Mouse (Mus musculus) hindbrain, postnatal 0 days (tissue): ENCODE data around the gene Zfp618. TPM values are rescaled to one million over a fixed set of nuclear protein-coding genes. Genes with fewer than 3 reads are reported as not detected.

Experiments used
- ATAC-seq: fragments of 200-750 bp; cut with Nextera tagmentation; 2 replicates; pipeline ENCODE4 v1.8.0; 2017; ENCODE audit warnings: mild to moderate bottlenecking, moderate TSS enrichment, moderate library complexity
- DNase-seq: peaks from one replicate; pipeline ENCODE4 v3.0.0-alpha.2; 2015; ENCODE audit warnings: low spot score
- H3K27ac ChIP-seq: fragments of 300-500 bp; sonication (generic); 2 replicates; pipeline ENCODE4 v1.5.1; 2014; ENCODE audit warnings: mild to moderate bottlenecking
- H3K27me3 ChIP-seq: fragments of 300-500 bp; sonication (generic); 2 replicates; pipeline ENCODE4 v1.6.1; 2014; ENCODE audit warnings: low read length, mixed read lengths; ENCODE audit not compliant: insufficient read depth
- H3K36me3 ChIP-seq: fragments of 300-500 bp; sonication (generic); 2 replicates; pipeline ENCODE4 v1.6.1; 2014; ENCODE audit warnings: low read length, mixed read lengths; ENCODE audit not compliant: insufficient read depth
- H3K4me1 ChIP-seq: fragments of 300-500 bp; sonication (generic); 2 replicates; pipeline ENCODE4 v1.6.1; 2014; ENCODE audit warnings: antibody characterized with exemption, low read length, mixed read lengths; ENCODE audit not compliant: insufficient read depth
- H3K4me2 ChIP-seq: fragments of 300-500 bp; sonication (generic); 2 replicates; pipeline ENCODE4 v1.6.1; 2014; ENCODE audit warnings: low read depth, mild to moderate bottlenecking, low read length, moderate library complexity, mixed read lengths
- H3K4me3 ChIP-seq: fragments of 300-500 bp; sonication (generic); 2 replicates; pipeline ENCODE4 v1.5.1; 2014; ENCODE audit warnings: low read length
- H3K9ac ChIP-seq: fragments of 300-500 bp; sonication (generic); replicated peaks from 2 replicates; pipeline ENCODE4 v1.6.1; 2014; ENCODE audit warnings: mild to moderate bottlenecking, low read length, moderate library complexity, mixed read lengths
- H3K9me3 ChIP-seq: fragments of 300-500 bp; sonication (generic); 2 replicates; pipeline ENCODE4 v1.6.1; 2016; ENCODE audit warnings: low read length, mixed read lengths
- CTCF ChIP-seq: IDR thresholded peaks from 2 replicates; pipeline ENCODE4 v1.5.1; 2016; ENCODE audit warnings: antibody characterized with exemption, control low read depth, low read depth
- WGBS: fragments of 180-500 bp; shearing (Covaris S2); extraction: QIAGEN DNeasy Blood & Tissue Kit; methylation state at CpG from one replicate; pipeline ENCODE4 v1.1.7; 2014; 5-methylcytosine and 5-hydroxymethylcytosine counted together
- polyA plus RNA-seq: library from polyadenylated mRNA; unstranded; fragments of >200 nt; fragmentation: Nextera tagmentation; extraction: Ambion mirVana; gene quantifications from 2 replicates; pipeline ENCODE4 v1.2.1, GENCODE M21; 2015
- total RNA-seq: library from RNA; depleted of rRNA; stranded (reverse); fragments of >200 nt; gene quantifications from 2 replicates; pipeline ENCODE4 v1.2.3, GENCODE M21; 2014

Gene Zfp618
- total and polyA plus RNA-seq, 2 experiments from 2014 or later = 16.2 to 26.8 TPM

DNA sequence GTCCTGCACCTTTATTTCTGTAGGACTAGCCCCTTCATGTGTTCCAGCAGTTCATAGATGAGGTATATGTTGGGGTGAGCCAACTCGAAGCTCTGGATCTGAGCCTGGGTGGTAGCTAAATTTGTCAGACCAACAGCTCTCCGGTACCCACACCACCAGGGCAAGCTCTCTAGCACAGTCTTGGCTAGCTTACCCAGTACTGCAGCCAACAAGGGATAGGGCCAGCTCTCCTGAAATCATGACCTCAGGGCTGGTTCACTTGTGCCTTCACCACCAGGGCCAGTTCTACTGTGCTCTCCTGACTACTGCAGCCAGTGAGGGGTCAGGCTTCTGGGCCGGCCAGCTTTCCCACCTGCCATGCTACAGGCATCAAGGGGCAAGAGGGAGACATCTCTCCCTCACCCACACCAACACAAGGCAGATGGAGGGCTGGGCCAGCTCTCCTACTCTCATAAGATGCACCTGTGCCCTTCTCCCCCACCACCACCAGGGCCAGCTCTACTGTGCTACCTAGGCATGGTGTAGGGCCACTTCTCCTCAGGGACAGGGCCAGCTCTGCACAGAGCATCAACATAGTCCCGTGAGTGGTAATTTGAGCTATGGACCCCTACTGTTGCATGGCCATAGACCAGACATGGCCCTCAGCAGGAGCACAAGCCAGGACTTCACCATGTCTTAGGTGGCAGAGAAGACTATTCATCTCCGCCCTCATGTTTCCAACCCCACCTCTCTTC, 164.7 kb downstream of the Zfp618 start:
- H3K4me3 ChIP-seq = no peak overlapping the region
- TF ChIP-seq CTCF = no peak
- 82% methylated on average over 5 of the region's 5 CpGs for WGBS
- ATAC-seq = no peak
- no peak overlapping the region for H3K4me2 ChIP-seq
- H3K9me3 ChIP-seq = no peaks in the 10 kb centered on the region
- H3K27ac ChIP-seq = no peak overlapping the region
- no peaks in the 10 kb centered on the region for H3K27me3 ChIP-seq
- H3K9ac ChIP-seq = no peak overlapping the region
- peaks cover 14% of the 10 kb centered on the region; the same call in 1 of the 2 replicates for H3K36me3 ChIP-seq
- no peak for DNase-seq
- H3K4me1 ChIP-seq = no peaks in the 10 kb centered on the region

DNA sequence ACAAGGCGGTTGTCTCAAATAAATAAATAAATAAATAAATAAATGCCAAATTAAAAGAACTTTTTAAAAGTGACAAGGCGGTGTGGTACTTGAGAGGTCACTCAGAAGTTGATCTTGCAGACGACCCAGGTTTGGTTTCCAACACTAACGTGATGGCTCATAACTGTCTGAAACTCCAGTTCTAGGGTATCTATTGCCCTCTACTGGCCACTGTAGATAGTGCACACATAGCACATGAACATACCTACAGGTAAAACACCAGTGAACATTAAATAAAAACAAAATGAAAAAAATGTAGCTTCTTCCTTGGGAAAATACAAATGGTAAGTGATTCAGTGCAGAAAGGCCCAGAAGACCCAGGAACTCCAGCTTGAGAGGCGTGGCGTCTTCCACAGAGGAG, 181.9 kb downstream of the Zfp618 start:
- no peak for ATAC-seq

DNA sequence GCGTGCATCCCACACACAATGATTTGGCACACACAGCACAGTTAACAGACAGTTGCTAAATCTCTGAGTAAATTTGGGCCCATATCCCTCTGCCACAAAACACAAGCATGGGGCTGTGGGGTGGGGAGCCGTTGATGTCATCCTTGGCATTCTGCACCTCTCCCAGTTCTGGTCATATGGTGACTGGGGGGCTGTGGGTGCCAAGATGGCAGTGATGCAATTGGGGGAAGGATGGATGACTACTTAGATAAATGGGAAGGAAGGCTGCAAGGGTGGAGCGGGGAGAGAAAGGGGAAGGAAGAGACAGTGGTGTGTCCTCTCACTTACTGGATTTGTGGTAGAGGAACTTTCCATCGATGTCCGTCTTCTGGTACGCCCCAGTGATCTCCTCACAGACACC, 185.8 kb downstream of the Zfp618 start:
- Histone ChIP-seq H3K9ac (no peak overlapping the region), H3K4me3 (no peak overlapping the region), H3K4me2 (no peak overlapping the region), H3K27ac (no peak overlapping the region), H3K36me3 (no peaks in the 10 kb centered on the region), H3K4me1 (no peaks in the 10 kb centered on the region), H3K27me3 (no peaks in the 10 kb centered on the region), H3K9me3 (no peaks in the 10 kb centered on the region)
- no peak for ATAC-seq
- WGBS = 84% methylated on average over 6 of the region's 6 CpGs
- TF ChIP-seq CTCF = no peak
- no peak for DNase-seq

More for the DNA sequence above, 181.9 kb downstream of the Zfp618 start:
- WGBS = 93% methylated on average over 6 of the region's 6 CpGs
- H3K27me3 ChIP-seq = no peaks in the 10 kb centered on the region
- no peak overlapping the region for H3K27ac ChIP-seq
- no peak for DNase-seq
- no peaks in the 10 kb centered on the region for H3K9me3 ChIP-seq
- H3K9ac ChIP-seq = no peak overlapping the region
- 0 out of 2 replicates have a peak, but pooled peaks have one; percentile 7 for TF ChIP-seq CTCF
- no peaks in the 10 kb centered on the region for H3K4me1 ChIP-seq
- H3K36me3 ChIP-seq = no peaks in the 10 kb centered on the region
- no peak overlapping the region for H3K4me2 ChIP-seq
- H3K4me3 ChIP-seq = no peak overlapping the region

DNA sequence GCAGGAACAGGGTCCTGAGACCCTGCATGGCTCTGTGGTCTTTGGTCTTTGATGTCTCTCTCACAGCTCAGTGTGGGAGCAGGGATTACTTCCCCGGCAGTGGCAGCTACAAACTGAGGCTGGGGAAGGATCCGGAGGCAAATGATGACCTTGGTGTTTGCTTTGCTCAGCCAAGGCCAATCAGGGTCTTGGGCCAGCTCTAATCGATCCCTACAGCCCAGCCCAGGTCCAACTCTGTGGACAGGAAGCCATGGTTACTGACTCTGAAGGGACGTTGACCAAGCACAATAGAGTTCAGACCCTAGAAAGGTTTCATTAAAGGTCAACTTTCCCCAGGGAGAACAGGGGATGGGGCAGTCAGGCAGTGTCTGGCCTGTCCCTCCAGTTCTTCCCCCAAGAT, 188.7 kb downstream of the Zfp618 start:
- DNase-seq (no peak), ATAC-seq (no peak)
- no peak overlapping the region for H3K27ac ChIP-seq
- H3K36me3 ChIP-seq = no peaks in the 10 kb centered on the region
- H3K9ac ChIP-seq = no peak overlapping the region
- H3K4me1 ChIP-seq = no peaks in the 10 kb centered on the region
- no peaks in the 10 kb centered on the region for H3K27me3 ChIP-seq
- WGBS = 49% methylated on average over 4 of the region's 4 CpGs
- H3K4me3 ChIP-seq = no peak overlapping the region
- no peak overlapping the region for H3K4me2 ChIP-seq
- no peaks in the 10 kb centered on the region for H3K9me3 ChIP-seq
- TF ChIP-seq CTCF = no peak

DNA sequence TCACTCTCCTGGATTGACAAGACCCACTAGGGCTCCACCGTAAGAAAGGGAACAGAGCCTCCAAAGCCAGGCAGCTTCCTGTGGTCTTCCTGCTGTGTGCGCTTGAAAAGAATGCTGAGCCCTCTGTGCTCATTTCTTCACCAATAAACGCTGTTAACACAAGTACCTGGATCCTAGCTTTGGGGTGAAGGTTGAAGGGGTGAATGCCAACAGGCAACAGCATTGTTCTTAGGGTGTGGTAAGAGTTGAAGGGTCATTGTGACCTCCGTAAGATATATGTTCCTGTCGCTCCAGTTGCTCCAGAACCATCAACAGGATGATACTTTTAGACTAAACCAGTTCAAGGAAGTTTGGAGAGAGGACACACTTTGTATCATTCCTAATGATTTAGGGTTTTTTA, 189.3 kb downstream of the Zfp618 start, which contains the start of gene Ambp:
Ambp (minus strand) TSS at position 101 of the 400 bp plus-strand sequence.
- no peak within 1 kb of the TSS for H3K27ac ChIP-seq
- no peaks in the 10 kb centered on the region for H3K36me3 ChIP-seq
- ATAC-seq (no peak), DNase-seq (no peak)
- H3K27me3 ChIP-seq = no peaks in the 10 kb centered on the region
- no peak for TF ChIP-seq CTCF
- no peak within 1 kb of the TSS for H3K9ac ChIP-seq
- H3K4me1 ChIP-seq = no peaks in the 10 kb centered on the region
- no peaks in the 10 kb centered on the region for H3K9me3 ChIP-seq
- WGBS = 59% methylated on average over 5 of the region's 5 CpGs
- H3K4me2 ChIP-seq = no peak within 1 kb of the TSS
- H3K4me3 ChIP-seq = no peak within 1 kb of the TSS

DNA sequence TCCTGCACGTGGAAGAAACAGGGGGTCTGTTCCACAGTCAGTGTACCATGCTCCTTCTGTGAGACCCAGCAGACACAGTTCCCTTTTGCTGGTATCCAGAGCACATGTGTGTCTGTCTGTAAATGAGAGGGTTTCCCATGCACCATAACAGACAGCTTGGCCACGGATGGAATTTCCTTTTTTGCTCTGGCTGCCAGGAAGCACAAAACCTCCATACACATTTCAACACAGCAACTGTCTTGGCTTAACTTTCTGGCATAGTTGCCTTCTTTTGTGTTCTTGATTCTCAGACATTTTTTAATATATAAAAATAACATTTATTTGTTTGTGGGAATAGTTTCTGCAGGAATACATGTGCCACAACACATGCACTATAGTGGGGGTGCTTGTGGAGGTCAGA, 190.2 kb downstream of the Zfp618 start:
- 65% methylated on average over 2 of the region's 2 CpGs for WGBS
- H3K4me3 ChIP-seq = no peak overlapping the region
- no peaks in the 10 kb centered on the region for H3K9me3 ChIP-seq
- no peak for TF ChIP-seq CTCF
- H3K27me3 ChIP-seq = no peaks in the 10 kb centered on the region
- no peak overlapping the region for H3K9ac ChIP-seq
- no peak overlapping the region for H3K27ac ChIP-seq
- H3K4me1 ChIP-seq = no peaks in the 10 kb centered on the region
- H3K4me2 ChIP-seq = no peak overlapping the region
- ATAC-seq (no peak), DNase-seq (no peak)
- no peaks in the 10 kb centered on the region for H3K36me3 ChIP-seq
